ENCODE assay signal across 18 mouse cellular contexts in genomic region chr17:10360738-10361137, GRCm38 (mm10). TPM values are rescaled to one million over a fixed set of nuclear protein-coding genes. Genes with fewer than 3 reads are reported as not detected.
DNase-seq lines count a peak whose midpoint lies in the region; ATAC-seq and TF ChIP-seq lines count a peak whose summit lies in the region.
"Had no signal": no experiment of that assay in that cellular context is flagged by ENCODE, and none has a peak within 500 bp of the region (broad histone marks: within the 10 kb centered on the region; RNA-seq: fewer than 3 reads in every experiment).

No protein-coding gene starts in this region.

- no peak for TF ChIP-seq CTCF in forebrain, postnatal 0 days (IDR thresholded peaks at IDR 0.05; ENCODE audit: low read depth)

- no peaks in the 10 kb centered on the region for H3K27me3 ChIP-seq in forebrain, embryonic 12.5 days
- H3K27me3 ChIP-seq in forebrain, postnatal 0 days (ENCODE audit: insufficient read depth, low read length): no peaks in the 10 kb centered on the region
- no peaks in the 10 kb centered on the region for H3K27me3 ChIP-seq in heart, embryonic 13.5 days (replicated peaks)
- H3K27me3 ChIP-seq: CH12.LX; forebrain, embryonic 15.5 days; limb, embryonic 15.5 days had no signal

- H3K36me3 ChIP-seq in forebrain, embryonic 12.5 days (replicated peaks): no peaks in the 10 kb centered on the region
- H3K36me3 ChIP-seq in forebrain, postnatal 0 days (ENCODE audit: insufficient read depth): no peaks in the 10 kb centered on the region
- no peaks in the 10 kb centered on the region for H3K36me3 ChIP-seq in heart, embryonic 13.5 days
- no peaks in the 10 kb centered on the region for H3K36me3 ChIP-seq in macrophage (ENCODE audit: inconsistent target)
- H3K36me3 ChIP-seq: forebrain, embryonic 15.5 days; limb, embryonic 15.5 days had no signal

- H3K4me3 ChIP-seq in forebrain, embryonic 12.5 days (replicated peaks): no peak overlapping the region
- no peak overlapping the region for H3K4me3 ChIP-seq in forebrain, postnatal 0 days (ENCODE audit: low read depth, low read length)
- no peak overlapping the region for H3K4me3 ChIP-seq in heart, embryonic 13.5 days
- H3K4me3 ChIP-seq in macrophage (ENCODE audit: inconsistent target): no peak overlapping the region
- H3K4me3 ChIP-seq: forebrain, embryonic 15.5 days; limb, embryonic 15.5 days had no signal

- ATAC-seq in forebrain, embryonic 12.5 days (ENCODE audit: low FRiP score): peak; percentile 23; the same call in 1 of the 2 replicates
- ATAC-seq in forebrain, postnatal 0 days: no peak
- no peak for ATAC-seq in heart, embryonic 13.5 days (ENCODE audit: extremely low read depth, insufficient number of reproducible peaks, low FRiP score, low TSS enrichment)
- ATAC-seq in monocyte, adult 5-6 weeks (replicated peaks; ENCODE audit: insufficient number of reproducible peaks, low FRiP score, low TSS enrichment, poor library complexity, severe bottlenecking): no peak
- ATAC-seq: forebrain, embryonic 15.5 days; hindbrain, embryonic 16.5 days; liver, postnatal 0 days had no signal

- DNase-seq in forebrain, postnatal 0 days: no peak
- DNase-seq in heart, adult 9 months (ENCODE audit: low spot score in 2 of 2): no peak
- DNase-seq in lung, postnatal 36 days: peak; percentile 25
- DNase-seq in lung, postnatal 14 days: no peak
- DNase-seq: adrenal gland, postnatal 10 days; cerebellum, adult 11-12 months; cerebellum, postnatal 25 days; kidney, adult 11 months; liver, postnatal 0 days; thymus, adult 18-20 months had no signal

- 83% methylated on average over 4 of the region's 4 CpGs for WGBS in forebrain, embryonic 12.5 days
- 60% methylated on average over 4 of the region's 4 CpGs for WGBS in forebrain, postnatal 0 days
- 43% methylated on average over 4 of the region's 4 CpGs for WGBS in heart, embryonic 13.5 days
- 87% methylated on average over 4 of the region's 4 CpGs for WGBS in macrophage (ENCODE audit: missing documents)

- H3K4me2 ChIP-seq in forebrain, embryonic 12.5 days: no peak overlapping the region
- H3K4me2 ChIP-seq in forebrain, postnatal 0 days (ENCODE audit: low read depth): no peak overlapping the region
- 0 out of 2 replicates have a peak overlapping the region, but pooled peaks have one; percentile 9 for H3K4me2 ChIP-seq in heart, embryonic 13.5 days
- H3K4me2 ChIP-seq: forebrain, embryonic 15.5 days; limb, embryonic 15.5 days had no signal

- H3K4me1 ChIP-seq in forebrain, embryonic 12.5 days: peaks cover 27% of the 10 kb centered on the region
- H3K4me1 ChIP-seq in forebrain, postnatal 0 days (ENCODE audit: insufficient read depth): no peaks in the 10 kb centered on the region
- H3K4me1 ChIP-seq in heart, embryonic 13.5 days: peaks cover 75% of the 10 kb centered on the region

- no peak overlapping the region for H3K9ac ChIP-seq in forebrain, embryonic 12.5 days
- no peak overlapping the region for H3K9ac ChIP-seq in forebrain, postnatal 0 days
- H3K9ac ChIP-seq in heart, embryonic 13.5 days: peak overlapping the region; percentile 37
- H3K9ac ChIP-seq: forebrain, embryonic 15.5 days; limb, embryonic 15.5 days; liver, postnatal 0 days had no signal

- no peaks in the 10 kb centered on the region for H3K79me2 ChIP-seq in macrophage (ENCODE audit: inconsistent target)

- no peak overlapping the region for H3K27ac ChIP-seq in forebrain, embryonic 12.5 days
- no peak overlapping the region for H3K27ac ChIP-seq in forebrain, postnatal 0 days (ENCODE audit: low read depth, low read length)
- H3K27ac ChIP-seq in heart, embryonic 13.5 days (replicated peaks): peak overlapping the region; percentile 90
- peak overlapping the region; percentile 95 for H3K27ac ChIP-seq in macrophage
- H3K27ac ChIP-seq: forebrain, embryonic 15.5 days; limb, embryonic 15.5 days had no signal

- H3K9me3 ChIP-seq in forebrain, embryonic 12.5 days: no peaks in the 10 kb centered on the region
- no peaks in the 10 kb centered on the region for H3K9me3 ChIP-seq in forebrain, postnatal 0 days (ENCODE audit: low read length)
- H3K9me3 ChIP-seq in heart, embryonic 13.5 days: no peaks in the 10 kb centered on the region
- H3K9me3 ChIP-seq: forebrain, embryonic 15.5 days; limb, embryonic 15.5 days had no signal

RNA-seq across cellular contexts. Expression of gene Qk, which starts 41.1 kb away (rescaled TPM):
- polyA plus RNA-seq in forebrain, embryonic 12.5 days (2016; fragmentation: Nextera tagmentation; extraction: Ambion mirVana): 63.0 and 69.3 TPM in 2 replicates
- 203 and 225 TPM in 2 replicates for total RNA-seq in forebrain, postnatal 0 days (2014; rRNA removed)
- 27.0 and 43.0 TPM in 2 replicates for polyA plus RNA-seq in forebrain, postnatal 0 days (2015; fragmentation: Nextera tagmentation; extraction: Ambion mirVana)
- polyA plus RNA-seq in heart, embryonic 13.5 days (2015; fragmentation: Nextera tagmentation; extraction: Ambion mirVana): 32.9 and 37.0 TPM in 2 replicates
- total RNA-seq in macrophage (2018; cell fraction: chromatin; rRNA removed): 100 to 1,000 TPM in 24 of 26 experiments, 10 to 100 TPM in 2; 75.0 to 266 (median 162) TPM
- 100 to 1,000 TPM; 125 to 281 (median 187) TPM for total RNA-seq in macrophage (2018; cell fraction: cytosol; rRNA removed)
- total RNA-seq in macrophage (2018; cell fraction: nucleus; rRNA removed): 100 to 1,000 TPM; 133 to 383 (median 214) TPM
- 115 to 166 TPM (median 122 TPM) in 3 replicates for polyA plus RNA-seq in macrophage (2018)
- 117 to 144 TPM (median 122 TPM) in 3 replicates for total RNA-seq in monocyte, adult 5-6 weeks (2017)

Comparison
In these comparisons a context has a peak if more than half of its experiments do, and no peak if none do; other contexts are left out.
1. H3K27ac ChIP-seq: peak in heart, embryonic 13.5 days (single experiment) and macrophage (single experiment); none in forebrain, embryonic 12.5 days (single experiment) and forebrain, postnatal 0 days (single experiment).